Mouse (Mus musculus) hindbrain, embryonic 16.5 days (tissue): ENCODE measurements around the gene Cldn10. TPM values are rescaled to one million over a fixed set of nuclear protein-coding genes. Genes with fewer than 3 reads are reported as not detected.
"Not testable (repeated sequence)": the region's sequence is repeated elsewhere in the genome, so short reads cannot be mapped to it uniquely, and the experiment has no call there.

Experiments used
- ATAC-seq: fragments of 200-750 bp; cut with Nextera tagmentation; 2 replicates; pipeline ENCODE4 v1.8.0; 2017; ENCODE audit warnings: moderate TSS enrichment, moderate library complexity
- H3K27ac ChIP-seq: fragments of 300-500 bp; sonication (generic); 2 replicates; pipeline ENCODE4 v1.5.1; 2014; ENCODE audit warnings: low read depth, mild to moderate bottlenecking, control low read depth, low read length, moderate library complexity
- H3K27me3 ChIP-seq: fragments of 300-500 bp; sonication (generic); replicated peaks from 2 replicates; pipeline ENCODE4 v1.6.1; 2014; ENCODE audit warnings: low read length; ENCODE audit not compliant: control insufficient read depth, insufficient read depth
- H3K36me3 ChIP-seq: fragments of 300-500 bp; sonication (generic); 2 replicates; pipeline ENCODE4 v1.6.1; 2014; ENCODE audit warnings: mild to moderate bottlenecking, low read length, moderate library complexity, mixed read lengths; ENCODE audit not compliant: control insufficient read depth, insufficient read depth
- H3K4me1 ChIP-seq: fragments of 300-500 bp; sonication (generic); 2 replicates; pipeline ENCODE4 v1.6.1; 2014; ENCODE audit warnings: low read depth, low read length; ENCODE audit not compliant: control insufficient read depth, insufficient read depth
- H3K4me2 ChIP-seq: fragments of 300-500 bp; sonication (generic); 2 replicates; pipeline ENCODE4 v1.6.1; 2014; ENCODE audit warnings: mild to moderate bottlenecking, low read length, control low read depth, moderate library complexity
- H3K4me3 ChIP-seq: fragments of 300-500 bp; sonication (generic); 2 replicates; pipeline ENCODE4 v1.5.1; 2014; ENCODE audit warnings: mild to moderate bottlenecking, low read length, control low read depth, moderate library complexity
- H3K9ac ChIP-seq: fragments of 300-500 bp; sonication (generic); 2 replicates; pipeline ENCODE4 v1.6.1; 2014; ENCODE audit warnings: low read depth, mild to moderate bottlenecking, control low read depth, low read length, moderate library complexity
- H3K9me3 ChIP-seq: fragments of 300-500 bp; sonication (generic); 2 replicates; pipeline ENCODE4 v1.6.1; 2014; ENCODE audit warnings: mild to moderate bottlenecking, low read length, moderate library complexity; ENCODE audit not compliant: control insufficient read depth
- WGBS: fragments of 180-500 bp; shearing (Covaris S2); extraction: QIAGEN DNeasy Blood & Tissue Kit; methylation state at CpG from one replicate; pipeline ENCODE4 v1.1.7; 2014; 5-methylcytosine and 5-hydroxymethylcytosine counted together
- polyA plus RNA-seq: library from polyadenylated mRNA; unstranded; fragments of >200 nt; fragmentation: Nextera tagmentation; extraction: Ambion mirVana; gene quantifications from 2 replicates; pipeline ENCODE4 v1.2.1, GENCODE M21; 2015

The Cldn10 gene
- polyA plus RNA-seq, 1 experiment from 2014 or later, result 9.2 TPM

DNA sequence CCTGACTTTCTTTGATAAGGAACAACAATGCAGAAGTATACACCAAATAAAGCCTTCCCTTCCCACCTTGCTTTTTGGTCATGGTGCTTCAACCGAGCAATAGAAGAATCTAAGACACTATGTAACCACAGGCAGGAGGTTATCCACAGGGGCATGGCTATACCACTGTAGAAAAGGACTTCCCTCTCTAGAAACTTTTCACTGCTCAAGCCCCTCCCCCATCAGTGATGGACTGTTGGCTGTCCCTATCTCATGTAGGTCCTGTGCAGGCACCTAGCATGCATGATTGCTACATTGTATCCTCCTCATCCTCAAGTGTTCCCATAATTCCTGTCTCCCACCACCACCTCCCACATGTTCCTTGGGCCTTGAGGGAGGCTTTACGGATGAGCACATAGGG lies 7.2 kb downstream of the Cldn10 start:
- H3K9ac ChIP-seq, result no peak overlapping the region
- 95% methylated on average over 2 of the region's 2 CpGs for WGBS
- no peak for ATAC-seq
- H3K9me3 ChIP-seq, result no peaks in the 10 kb centered on the region
- H3K4me3 ChIP-seq, result no peak overlapping the region
- H3K4me1 ChIP-seq, result no peaks in the 10 kb centered on the region
- no peaks in the 10 kb centered on the region for H3K27me3 ChIP-seq
- H3K4me2 ChIP-seq, result no peak overlapping the region
- H3K27ac ChIP-seq, result no peak overlapping the region
- no peaks in the 10 kb centered on the region for H3K36me3 ChIP-seq

DNA sequence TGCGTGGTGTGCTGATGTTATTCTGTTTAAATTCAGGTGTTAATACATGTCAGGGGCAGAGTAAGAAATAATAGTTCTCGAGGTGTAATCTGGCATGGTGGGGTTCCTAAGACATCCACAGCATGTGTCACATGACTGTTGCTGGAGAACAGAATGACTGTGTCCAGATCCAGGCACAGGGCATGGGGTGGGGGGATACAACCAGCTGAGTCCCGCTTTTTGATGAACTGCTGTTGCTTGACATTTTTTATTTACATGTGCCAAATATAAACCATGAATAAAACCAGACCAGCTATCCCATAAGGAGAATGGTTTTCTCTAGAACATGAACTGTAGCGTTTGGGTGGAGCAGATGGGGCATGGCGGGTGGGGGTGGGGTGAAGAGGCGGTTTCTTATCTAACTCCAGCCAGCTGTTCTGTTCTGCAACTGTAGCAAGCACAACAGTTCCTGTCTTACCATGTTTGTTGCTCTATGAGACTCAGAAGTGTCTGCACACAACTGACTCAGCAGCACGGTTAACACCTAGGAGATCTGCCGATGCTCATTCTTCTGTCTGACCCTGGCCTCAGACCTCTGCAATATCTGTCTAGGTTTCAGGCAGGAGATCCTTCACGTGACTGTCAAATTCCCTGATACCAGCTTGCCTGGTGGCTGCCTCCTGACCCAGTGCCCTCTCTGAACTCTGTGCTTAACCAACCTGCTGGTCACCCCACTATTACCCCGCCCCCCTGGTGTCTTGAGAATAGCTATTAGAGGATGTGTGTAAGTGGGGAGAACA lies 8.4 kb downstream of the Cldn10 start:
- H3K27ac ChIP-seq, result no peak overlapping the region
- no peaks in the 10 kb centered on the region for H3K4me1 ChIP-seq
- no peak for ATAC-seq
- no peak overlapping the region for H3K4me2 ChIP-seq
- no peaks in the 10 kb centered on the region for H3K36me3 ChIP-seq
- 61% methylated on average over 10 of the region's 10 CpGs for WGBS
- H3K9ac ChIP-seq, result no peak overlapping the region
- no peak overlapping the region for H3K4me3 ChIP-seq
- no peaks in the 10 kb centered on the region for H3K9me3 ChIP-seq
- H3K27me3 ChIP-seq, result no peaks in the 10 kb centered on the region

DNA sequence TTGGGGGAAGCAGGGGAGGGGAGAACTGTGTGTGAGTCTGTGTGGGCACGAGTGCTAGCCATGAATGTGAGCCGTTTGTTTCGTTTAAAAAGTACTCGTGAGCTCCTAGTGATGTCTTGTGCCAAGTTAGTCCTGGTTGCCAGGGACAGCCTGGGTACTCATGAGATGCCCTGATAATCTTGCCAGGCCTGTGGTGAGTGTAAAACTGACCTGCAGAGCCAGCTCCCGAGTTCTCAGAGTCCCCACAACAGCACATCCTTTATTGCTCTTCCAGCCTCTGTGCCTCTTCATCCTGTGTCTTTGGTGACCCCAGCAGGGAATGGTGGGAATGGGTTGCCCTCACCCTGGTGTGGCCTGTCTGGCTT lies 9.0 kb downstream of the Cldn10 start:
- no peaks in the 10 kb centered on the region for H3K36me3 ChIP-seq
- H3K4me2 ChIP-seq, result no peak overlapping the region
- ATAC-seq, result no peak
- WGBS, result 62% methylated on average over 5 of the region's 5 CpGs
- no peak overlapping the region for H3K27ac ChIP-seq
- no peaks in the 10 kb centered on the region for H3K9me3 ChIP-seq
- H3K27me3 ChIP-seq, result no peaks in the 10 kb centered on the region
- H3K4me3 ChIP-seq, result no peak overlapping the region
- no peak overlapping the region for H3K9ac ChIP-seq
- H3K4me1 ChIP-seq, result no peaks in the 10 kb centered on the region

- Histone ChIP-seq H3K4me2 (no peak overlapping the region), H3K9ac (no peak overlapping the region), H3K36me3 (no peaks in the 10 kb centered on the region), H3K27ac (no peak overlapping the region), H3K27me3 (no peaks in the 10 kb centered on the region), H3K9me3 (no peaks in the 10 kb centered on the region), H3K4me1 (no peaks in the 10 kb centered on the region), H3K4me3 (no peak overlapping the region)
- WGBS, result 71% methylated on average over 9 of the region's 9 CpGs
- no peak for ATAC-seq
Observed at GRCm38 (mm10) chr14:118797270-118797669, 9.6 kb downstream of the Cldn10 start.

DNA sequence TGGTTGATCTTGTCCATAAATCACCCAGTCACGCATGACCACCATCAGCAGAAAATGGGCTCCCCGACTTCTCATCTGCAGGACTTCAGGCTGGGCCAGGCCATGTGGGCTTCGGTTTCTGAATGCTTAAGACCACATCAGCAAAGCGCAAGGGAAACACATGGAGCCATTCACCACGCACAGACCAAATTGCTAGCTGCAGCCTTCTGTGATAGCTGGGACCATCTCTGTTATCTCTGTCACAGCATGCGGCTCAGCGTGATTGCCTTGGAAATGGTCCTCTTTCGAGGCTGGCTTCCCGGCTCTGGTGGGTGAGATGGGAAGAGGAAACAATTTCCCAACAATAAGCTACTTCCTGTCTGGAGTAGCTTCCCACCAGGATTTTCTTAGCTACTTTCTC lies 12.2 kb downstream of the Cldn10 start:
- Histone ChIP-seq H3K4me3 (no peak overlapping the region), H3K27ac (no peak overlapping the region), H3K36me3 (no peaks in the 10 kb centered on the region), H3K9me3 (no peaks in the 10 kb centered on the region), H3K27me3 (no peaks in the 10 kb centered on the region), H3K4me2 (no peak overlapping the region), H3K9ac (no peak overlapping the region), H3K4me1 (no peaks in the 10 kb centered on the region)
- ATAC-seq, result no peak
- WGBS, result 66% methylated on average over 9 of the region's 9 CpGs

GRCm38 (mm10) chr14:118803936-118804335 lies 16.2 kb downstream of the Cldn10 start:
- Histone ChIP-seq H3K27ac (no peak overlapping the region), H3K9ac (no peak overlapping the region), H3K27me3 (no peaks in the 10 kb centered on the region), H3K4me3 (no peak overlapping the region), H3K4me1 (no peaks in the 10 kb centered on the region), H3K9me3 (no peaks in the 10 kb centered on the region), H3K4me2 (no peak overlapping the region), H3K36me3 (no peaks in the 10 kb centered on the region)
- WGBS, result 30% methylated on average over 7 of the region's 7 CpGs
- ATAC-seq, result no peak

DNA sequence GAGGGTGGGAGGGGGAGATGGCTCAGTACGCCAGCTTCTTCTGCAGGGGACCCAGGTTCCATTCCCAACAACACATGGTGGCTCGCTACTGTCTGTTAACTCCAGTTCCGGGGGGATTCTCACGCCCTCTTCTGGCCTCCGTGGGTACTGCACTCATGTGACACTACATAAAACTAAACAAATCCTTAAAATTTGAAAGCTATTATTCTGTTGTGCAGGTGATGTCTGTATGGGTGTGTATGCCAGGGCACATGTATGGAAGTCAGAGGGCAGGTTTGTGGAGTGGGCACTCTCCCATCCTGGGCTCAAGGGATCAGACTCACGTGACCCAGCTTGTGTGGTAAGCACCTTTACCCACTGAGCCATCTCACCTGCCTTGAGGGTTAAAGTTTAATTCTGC lies 16.6 kb downstream of the Cldn10 start:
- 35% methylated on average over 6 of the region's 6 CpGs for WGBS
- Histone ChIP-seq H3K27me3 (no peaks in the 10 kb centered on the region), H3K27ac (no peak overlapping the region), H3K4me3 (no peak overlapping the region), H3K4me2 (no peak overlapping the region), H3K4me1 (no peaks in the 10 kb centered on the region), H3K9ac (no peak overlapping the region), H3K36me3 (no peaks in the 10 kb centered on the region), H3K9me3 (no peaks in the 10 kb centered on the region)
- no peak for ATAC-seq

DNA sequence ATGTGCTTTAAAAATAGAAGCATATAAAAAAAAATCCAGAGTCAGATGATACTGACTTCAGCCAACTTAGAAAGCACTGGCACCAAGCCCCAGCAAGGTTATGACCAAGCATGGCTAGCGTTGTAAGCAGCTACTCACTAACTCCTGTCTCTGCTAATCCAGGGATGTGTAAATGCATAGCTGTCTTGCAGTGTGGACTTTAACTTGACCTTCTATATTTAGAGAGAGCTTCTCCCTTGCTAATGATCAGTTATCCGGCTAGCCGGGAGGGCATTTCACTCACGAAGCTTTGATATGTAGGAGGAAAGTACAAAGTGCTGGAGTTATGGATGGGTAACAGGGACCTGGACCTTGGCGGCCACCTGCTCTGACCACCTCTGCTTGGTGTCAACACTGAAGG lies 19.9 kb downstream of the Cldn10 start:
- no peak overlapping the region for H3K9ac ChIP-seq

GRCm38 (mm10) chr14:118808183-118808582 lies 20.5 kb downstream of the Cldn10 start:
- H3K4me1 ChIP-seq, H3K4me2 ChIP-seq, H3K9me3 ChIP-seq, ATAC-seq, H3K4me3 ChIP-seq, H3K9ac ChIP-seq, H3K27ac ChIP-seq, H3K27me3 ChIP-seq, H3K36me3 ChIP-seq: not testable (repeated sequence)
- WGBS, result 79% methylated on average over 2 of the region's 2 CpGs

More for the DNA sequence above, 19.9 kb downstream of the Cldn10 start:
- WGBS, result 91% methylated on average over 5 of the region's 5 CpGs
- H3K4me1 ChIP-seq, result no peaks in the 10 kb centered on the region
- H3K27me3 ChIP-seq, result no peaks in the 10 kb centered on the region
- H3K9me3 ChIP-seq, result no peaks in the 10 kb centered on the region
- no peak overlapping the region for H3K4me3 ChIP-seq
- no peak overlapping the region for H3K4me2 ChIP-seq
- no peak for ATAC-seq
- H3K36me3 ChIP-seq, result no peaks in the 10 kb centered on the region
- H3K27ac ChIP-seq, result no peak overlapping the region
